Mouse (Mus musculus) 416B (cell line): ENCODE results near the gene Pgc.
A peak's percentile ranks its signal among the peaks of the same experiment; 100 is the strongest.

ENCODE experiments used
- DNase-seq: peaks from one replicate; pipeline ENCODE4 v3.0.0; 2011; ENCODE audit warnings: low read depth

Pgc gene

DNA sequence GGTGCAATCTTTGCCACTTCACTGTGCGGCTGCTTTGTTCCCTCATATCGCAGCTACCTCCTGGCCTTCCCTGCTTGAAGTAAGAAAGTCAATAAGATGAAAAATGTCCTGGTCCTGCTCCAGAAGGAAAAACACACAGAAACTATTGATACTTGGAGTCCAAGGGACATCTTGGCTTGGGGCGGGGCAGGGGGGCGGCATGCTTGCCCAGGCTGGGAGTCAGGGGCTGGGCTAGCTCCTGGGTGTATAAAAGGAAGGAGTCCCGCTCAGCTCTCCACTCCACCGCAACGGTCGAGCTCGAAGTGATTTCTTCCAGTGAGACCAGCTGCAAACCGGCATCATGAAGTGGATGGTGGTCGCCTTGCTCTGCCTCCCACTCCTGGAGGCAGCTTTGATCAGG, at the start of gene Pgc:
Gene Pgc, plus strand, starts transcription at position 277 of the 400 bp plus-strand sequence.
- no peak for DNase-seq

DNA sequence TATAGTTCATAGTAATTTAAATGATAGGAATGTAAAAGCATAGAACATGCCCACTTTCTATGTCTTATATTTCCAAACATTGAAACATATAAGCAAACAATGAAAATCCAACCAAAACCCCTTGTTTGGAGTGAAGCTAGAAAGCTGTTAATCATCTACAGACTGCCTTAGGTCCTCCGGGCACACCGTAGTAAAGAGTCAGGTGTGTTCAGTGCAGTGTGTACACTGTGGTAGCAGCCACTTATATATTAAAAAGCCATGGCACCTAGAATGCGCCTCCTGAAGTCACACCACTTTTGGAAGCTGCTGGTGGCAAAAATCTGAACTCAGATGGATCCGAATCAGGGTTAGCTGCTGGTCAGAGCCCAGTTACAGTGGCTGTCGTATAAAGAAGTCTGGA, 48.4 kb upstream of the Pgc start:
- DNase-seq = no peak

DNA sequence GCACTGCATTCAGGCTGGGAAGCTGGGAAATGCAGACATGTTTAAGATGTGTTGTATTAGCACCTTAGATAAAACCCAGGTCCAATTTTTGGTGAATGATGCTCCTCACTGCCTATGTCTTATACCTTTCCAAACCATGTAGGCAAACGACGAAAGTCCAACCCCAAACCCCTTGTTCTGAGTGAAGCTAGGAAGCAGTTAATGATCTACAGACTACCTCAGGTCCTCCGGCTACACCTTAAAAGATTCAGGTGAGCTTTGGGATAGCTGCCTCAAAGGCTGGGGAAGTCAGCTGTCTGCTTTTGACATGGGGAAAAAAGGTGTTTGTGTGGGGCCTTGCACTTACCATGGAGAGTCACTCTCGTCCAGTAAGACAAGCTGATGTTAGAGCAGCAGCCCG, 47.9 kb upstream of the Pgc start:
- DNase-seq = no peak

DNA sequence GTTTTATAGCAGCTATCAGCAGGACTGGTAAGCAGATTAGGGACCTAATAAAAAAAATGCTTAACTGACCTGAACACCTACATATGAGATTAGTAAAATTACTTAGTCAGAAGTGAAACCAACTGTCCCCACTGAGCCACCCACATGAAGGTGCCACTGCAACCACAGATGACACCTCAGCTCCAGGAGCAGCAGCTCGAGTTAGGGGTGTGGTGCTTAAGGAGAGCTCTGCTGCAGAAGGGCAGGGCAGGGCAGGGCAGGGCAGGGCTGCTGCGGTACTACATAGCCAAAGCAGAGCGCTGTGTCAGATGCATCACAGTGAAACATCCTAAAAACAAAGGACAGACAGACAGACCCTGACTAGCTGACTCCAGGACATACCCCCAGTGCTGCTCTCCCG, 43.8 kb upstream of the Pgc start:
- no peak for DNase-seq

DNA sequence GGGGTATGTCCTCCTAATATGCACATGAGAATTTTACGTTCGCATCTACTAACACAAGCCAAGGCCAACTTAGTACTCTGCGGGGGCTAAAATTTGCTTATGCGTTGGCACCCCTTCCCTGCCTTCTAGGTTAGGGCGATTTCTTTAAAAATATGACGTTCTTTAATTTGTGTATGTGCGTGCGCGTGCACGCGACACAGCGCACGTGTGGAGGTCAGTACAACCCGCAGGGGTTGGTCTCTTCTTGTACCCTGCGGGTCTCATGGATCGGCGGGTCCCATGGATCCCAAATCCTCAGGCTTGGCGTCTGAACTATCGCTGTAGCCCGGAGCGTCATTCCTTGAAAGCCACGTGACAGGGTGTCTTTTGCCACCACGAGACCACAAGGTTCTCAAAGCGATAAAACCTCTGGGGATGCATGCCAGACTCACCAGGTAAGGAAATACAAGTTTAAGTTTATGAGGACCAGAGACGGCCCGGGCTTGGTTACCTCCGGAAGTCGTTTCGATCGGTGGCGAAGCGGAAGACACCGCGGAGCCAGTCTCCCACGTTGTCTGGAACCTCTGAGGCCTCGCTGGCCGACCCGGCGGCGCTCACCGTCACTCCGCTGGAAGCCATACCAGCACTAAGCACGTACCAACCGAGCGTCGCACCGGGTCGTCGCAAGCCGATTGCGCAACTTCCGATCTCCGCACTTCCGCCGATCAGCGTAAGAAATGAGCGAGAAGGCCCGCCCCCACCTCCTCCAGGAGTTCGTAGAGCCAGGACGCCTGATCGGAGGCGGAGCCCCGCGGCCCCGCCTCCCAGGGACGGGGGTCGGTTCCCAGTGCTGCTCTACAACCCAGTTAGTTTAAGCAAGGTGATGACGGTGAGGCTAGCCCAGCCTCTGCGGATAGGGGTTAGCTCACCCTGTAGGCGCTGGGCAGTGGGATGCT, 39.0 kb upstream of the Pgc start:
- DNase-seq = peak; percentile 99

DNA sequence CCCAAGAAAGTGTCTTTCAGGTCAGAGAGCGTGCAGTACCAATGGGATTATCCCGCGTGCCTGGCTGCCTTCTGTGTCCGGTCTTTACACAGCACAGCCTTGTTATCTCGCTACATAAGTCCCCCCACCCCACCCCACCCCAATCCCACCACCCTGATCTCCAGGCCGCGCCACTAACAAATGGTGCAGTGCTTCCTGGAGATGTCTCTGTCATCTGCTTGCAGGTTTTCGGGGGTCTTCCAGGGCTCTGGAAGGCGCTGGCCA, 38.4 kb upstream of the Pgc start, which contains the start of gene Tomm6:
Gene Tomm6, minus strand, starts transcription at position 43 of the 264 bp plus-strand sequence.
- no peak for DNase-seq

DNA sequence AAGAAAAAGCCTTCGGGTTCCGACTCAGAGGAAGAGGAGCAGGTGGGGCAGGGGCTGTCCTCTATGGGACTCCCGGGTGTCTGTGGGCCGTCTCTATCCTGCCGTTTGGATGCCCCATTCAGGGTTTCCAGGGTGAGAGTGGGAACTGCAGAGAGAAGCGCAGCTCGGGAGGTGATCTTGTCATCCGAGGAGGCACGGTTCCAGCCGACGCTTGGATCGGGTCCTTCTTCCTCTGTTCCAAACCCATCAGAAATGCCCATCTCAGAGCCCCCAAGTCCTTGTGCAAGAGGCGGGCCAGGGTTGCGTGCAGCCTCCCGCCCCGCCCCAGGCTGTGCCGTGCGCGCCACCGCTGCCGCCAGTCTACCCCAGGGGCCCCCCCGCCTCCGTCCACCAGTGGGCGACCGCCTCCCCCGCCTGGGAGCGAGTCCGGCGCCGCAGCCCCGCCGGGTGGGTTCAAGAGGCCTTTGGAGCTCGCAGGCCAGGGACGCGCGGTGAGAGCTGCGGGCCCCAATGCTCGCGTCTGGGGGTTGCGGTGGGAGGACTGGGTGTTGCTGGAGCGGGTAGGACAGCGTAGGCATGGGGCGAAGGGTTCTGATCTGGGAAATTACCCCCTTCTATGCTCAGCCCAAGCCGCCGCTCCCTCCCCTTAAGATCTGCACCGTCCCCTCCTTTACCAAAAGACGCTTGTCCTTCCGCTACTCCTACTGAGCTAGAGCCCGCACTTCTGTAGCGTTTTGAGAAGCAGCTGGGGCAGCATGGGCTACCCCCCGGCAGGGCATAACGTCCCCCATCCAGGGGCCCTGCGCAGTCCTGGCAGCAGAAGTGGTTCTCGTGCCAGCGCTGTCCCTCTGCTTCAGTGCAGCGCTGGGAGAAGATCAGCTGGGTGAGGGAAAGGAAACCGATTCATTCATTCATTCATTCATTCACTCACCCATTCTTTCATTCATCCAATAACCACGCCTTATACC, 37.8 kb upstream of the Pgc start, which contains the start of gene Frs3:
Gene Frs3, plus strand, starts transcription at position 423 of the 968 bp plus-strand sequence.
- DNase-seq = peak; percentile 57

DNA sequence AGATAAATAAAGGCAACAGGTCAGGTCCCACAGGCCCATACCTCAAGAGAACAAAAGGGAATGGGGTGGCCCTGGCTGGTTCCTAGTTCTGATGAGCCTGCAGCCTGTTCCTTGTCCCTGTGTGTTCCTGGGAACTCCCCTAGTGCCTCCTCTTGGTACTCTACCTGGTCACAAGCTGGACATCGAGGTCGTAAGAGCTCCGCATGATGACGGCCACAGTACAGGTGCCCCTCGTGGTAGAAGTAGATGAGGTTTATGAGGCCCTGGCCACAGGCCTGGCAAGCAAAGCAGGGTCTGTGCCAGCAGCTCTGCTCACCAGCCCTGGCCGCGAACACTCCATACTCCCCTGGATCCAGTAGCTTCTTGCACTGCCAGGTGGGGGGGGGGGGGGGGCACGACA, 36.7 kb upstream of the Pgc start:
- no peak for DNase-seq

DNA sequence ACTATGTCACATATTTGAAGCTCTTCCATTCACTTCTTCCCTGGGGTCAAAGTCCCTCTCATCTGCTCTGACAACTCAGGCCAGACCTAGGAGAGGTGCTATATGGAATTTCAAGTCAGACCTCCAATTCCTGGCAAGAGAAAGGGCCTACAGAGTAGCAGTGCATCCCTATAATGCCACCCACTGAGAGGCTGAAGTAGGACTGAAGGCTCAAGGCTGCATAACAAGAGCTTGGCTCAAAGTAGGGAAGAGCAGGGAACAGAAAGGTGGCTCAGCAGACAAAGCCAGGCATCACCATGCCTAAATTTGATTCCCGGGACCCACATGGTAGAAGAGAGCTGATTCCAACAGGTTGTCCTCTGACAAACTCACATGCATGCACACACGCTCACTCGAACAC, 35.0 kb upstream of the Pgc start:
- DNase-seq = no peak

DNA sequence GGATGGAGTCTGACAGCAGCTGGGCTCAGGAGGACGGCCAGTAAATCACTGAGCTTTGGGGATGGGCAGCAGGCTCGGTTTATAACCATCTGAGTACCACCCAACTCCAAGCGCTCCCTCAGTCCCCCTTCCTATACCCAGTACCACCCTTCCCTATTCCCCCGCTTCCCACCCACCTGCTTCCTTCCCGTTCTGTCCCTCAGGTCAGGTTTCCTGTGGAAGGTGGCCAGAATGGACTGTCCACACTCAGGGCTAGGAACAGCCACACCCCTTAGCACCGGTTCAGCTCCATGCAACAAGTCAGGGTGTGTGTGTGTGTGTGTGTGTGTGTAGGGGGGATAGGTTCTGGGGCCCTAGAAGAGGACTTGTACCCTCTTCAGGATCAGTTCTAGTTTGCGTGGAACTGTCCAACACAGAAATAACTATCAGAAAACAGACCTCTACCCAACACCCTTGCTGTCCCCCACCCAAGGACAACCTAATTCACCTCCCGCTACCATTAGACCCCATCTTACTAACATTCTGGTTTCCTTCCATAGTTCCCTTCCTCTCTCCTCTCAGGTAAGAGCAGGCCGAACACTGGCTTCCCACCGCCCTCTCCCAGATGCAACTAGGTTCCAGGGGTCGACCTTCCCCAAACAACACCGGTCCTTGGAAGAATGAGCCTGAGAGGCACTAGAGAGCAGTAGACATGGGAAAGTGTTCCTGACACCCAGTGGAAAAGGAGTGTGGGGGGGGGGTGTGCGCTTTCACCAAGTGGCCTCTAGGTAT, 32.8 kb upstream of the Pgc start:
- DNase-seq = peak; percentile 10

DNA sequence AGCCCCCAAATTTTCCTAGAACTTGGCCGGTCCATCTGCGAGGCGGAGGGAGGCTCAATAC, 32.4 kb upstream of the Pgc start, which contains the start of gene Gm21981:
Gene Gm21981, minus strand, starts transcription at position 14 of the 61 bp plus-strand sequence.
- no peak for DNase-seq

DNA sequence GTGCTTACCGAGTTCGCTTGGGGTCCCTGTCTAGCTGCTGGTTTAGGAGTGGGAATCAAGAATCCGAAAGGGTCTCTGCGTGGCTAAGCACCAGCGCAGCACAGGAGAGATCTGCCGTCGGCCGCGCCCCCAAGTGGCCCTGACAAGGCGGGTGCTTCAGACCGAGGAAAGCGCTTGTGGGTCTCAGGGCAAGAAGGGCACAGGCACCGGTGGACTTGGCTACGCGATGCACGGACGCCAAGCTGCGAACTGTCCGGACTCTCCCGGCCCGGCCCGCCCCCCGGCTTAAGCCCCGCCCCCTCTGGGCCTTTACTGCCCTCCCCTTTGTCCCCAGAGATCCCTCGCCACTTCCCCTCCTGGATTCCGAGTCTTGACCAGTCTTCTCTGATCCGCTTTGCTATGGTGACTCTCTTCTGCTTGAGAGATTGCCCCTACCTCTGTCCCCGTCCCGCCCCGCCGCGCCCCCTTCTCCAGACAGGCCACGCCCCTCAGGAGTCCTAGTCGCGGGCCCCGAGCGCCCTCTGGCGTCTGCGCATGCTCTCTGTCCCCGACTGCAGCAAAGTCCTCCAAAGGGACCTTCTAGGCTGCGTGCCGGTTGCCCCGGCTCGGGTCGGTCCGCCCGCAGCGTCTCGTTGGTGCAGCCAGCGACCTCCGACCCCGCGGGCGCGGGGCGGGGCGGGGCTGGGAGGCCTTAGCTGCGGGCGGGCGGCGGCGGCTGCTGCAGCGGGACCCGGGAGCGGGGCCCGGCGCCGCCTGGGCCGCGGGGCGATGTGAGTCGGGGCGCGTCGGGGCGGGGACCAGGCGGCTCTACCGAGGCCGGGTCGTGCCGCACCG, 31.9 kb upstream of the Pgc start, which contains the start of gene Prickle4:
Gene Prickle4, minus strand, starts transcription at position 234 of the 834 bp plus-strand sequence.
- peak; percentile 97 for DNase-seq

DNA sequence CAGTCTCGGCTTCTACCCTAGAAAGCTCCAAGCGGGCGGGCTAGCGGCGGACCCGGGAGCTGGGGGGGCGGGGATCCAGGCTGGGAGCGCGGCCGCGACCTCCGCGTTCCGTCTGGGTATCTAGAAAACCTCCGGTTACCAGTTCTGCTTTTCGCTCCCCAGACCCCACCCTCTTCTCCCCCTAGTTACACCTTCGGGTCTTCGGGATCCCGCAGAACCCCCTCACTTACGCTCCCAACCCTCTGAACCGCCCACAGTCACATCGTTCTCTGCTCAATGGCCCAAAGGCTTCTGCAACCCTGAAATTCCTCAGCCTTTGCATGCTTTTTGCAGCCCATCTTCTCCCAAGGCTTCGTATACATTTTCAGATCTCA, 31.3 kb upstream of the Pgc start:
- DNase-seq = peak; percentile 19

DNA sequence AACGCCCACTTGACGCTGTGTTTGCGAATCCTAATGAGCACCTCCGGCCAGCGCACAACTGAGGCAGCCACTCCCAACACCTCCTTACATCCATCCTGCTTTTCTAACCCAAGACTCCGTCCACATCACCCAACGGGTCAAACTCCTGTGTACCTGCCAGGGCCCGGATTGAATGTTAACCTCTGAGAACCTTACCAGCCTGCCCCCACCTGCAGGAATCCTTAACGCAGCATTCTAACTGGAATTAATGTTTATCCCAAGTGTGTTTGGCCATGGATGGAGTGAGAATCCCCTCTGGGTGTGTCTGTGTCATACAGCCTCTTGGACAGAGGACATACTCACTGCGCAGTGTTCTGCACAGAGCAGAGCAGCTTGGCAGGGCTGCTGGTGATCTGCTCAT, 28.5 kb upstream of the Pgc start:
- DNase-seq = no peak

DNA sequence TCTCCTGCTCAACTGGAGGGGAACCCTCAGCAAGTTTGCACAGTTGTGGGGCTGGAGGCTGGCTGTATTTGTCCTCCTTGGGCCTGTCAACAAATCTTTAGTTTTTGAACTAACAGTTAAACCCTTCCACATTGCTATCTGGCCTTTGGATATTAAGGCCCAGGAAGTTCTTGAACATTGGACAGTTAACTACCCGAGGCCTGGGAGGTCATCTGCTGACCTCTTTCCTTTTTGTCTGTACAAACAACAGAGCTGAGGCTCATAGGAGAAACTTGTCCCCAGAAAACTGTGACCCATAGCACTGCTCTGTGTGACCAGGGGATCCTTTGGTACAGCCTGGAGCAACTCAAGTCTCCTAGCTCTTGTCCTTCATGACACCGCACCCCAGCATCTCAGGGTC, 27.6 kb upstream of the Pgc start:
- no peak for DNase-seq

DNA sequence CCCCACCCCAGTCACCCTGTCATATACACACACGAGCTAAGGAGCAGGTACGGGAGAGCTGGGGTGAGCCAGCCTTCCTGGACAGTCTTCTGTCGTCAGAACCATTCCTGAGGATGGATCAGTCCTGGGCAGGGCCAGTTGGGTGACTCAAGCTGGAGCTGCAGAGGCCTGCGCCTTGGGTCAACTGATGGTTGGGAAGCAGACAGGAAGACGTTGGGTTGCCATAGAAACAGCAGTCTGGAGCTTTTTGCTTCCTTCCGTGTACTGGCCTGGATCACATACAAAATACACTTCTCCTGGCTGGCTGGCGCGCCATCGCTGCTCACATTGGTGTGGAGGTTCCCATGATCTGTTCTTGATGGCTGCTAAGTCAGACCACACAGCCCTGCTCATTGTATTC, 24.8 kb upstream of the Pgc start:
- DNase-seq = no peak

DNA sequence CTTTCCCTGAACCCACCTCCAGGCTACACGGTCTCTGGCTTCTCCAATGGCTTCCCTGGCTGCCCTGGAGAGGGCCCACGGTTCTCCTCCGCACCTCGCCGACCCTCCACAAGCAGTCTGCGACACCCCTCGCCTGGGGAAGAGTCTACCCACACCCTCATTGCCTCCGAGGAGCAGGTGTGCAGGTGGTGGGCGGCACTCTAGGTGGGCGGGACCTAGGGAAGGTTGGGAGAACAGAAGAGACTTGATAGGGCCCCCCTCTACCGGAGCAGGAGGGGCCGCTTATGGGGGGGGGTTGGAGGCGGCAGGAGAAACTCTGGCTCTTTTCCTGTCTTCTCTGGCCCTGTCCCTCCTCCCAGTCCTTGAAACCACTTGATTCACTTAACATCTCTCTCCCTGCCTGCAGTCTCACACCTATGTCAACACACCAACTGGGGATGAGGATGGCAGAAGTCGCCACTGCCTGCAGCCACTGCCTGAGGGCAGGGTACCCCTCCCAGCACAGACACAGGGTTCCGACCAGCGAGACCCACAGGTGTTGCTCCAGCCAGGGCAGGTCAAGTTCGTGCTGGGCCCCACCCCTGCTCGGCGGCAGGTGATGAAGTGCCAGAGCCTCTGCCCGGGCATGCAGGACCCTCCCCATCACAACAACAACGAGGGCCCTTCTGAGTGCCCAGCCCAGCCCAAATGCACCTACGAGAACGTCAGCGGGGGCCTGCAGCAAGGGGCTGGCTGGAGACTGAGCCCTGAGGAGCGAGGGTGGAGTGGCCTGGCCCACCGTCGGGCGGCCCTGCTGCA, 23.9 kb upstream of the Pgc start:
- no peak for DNase-seq

DNA sequence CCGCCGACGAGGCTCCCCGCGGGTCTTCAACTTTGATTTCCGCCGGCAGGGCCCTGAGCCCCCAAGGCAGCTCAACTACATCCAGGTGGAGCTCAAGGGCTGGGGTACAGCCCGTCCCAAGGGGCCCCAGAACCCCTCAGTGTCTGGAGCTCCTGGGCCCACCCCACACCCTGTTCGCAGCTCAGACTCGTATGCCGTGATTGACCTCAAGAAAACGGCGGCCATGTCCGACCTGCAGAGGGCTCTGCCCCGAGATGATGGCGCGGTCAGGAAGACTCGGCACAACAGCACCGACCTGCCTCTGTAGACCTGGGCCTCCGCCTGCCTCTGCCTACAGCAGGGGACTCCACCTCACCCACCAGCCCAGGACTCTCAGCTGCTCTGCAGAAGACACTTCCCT, 23.1 kb upstream of the Pgc start:
- DNase-seq = no peak

DNA sequence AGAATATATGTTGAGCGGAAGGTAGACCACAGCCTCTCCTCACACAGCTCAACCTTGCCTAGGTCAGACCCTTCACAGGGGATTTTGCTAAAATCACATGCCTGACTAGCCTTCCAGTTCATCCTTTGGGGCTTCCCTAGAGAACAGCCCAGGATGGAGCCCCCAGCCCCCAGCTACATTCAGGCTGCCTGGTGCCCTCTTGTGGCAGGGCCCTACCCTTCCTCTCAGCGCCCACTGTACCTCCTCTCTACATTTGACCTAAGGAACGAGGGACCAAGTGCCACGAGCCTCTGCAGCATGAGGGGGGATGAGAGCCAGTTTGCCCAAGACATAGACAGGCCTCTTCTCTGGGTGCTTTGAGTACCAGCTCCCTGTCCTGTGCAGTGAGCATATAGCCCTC, 21.9 kb upstream of the Pgc start:
- DNase-seq = no peak

DNA sequence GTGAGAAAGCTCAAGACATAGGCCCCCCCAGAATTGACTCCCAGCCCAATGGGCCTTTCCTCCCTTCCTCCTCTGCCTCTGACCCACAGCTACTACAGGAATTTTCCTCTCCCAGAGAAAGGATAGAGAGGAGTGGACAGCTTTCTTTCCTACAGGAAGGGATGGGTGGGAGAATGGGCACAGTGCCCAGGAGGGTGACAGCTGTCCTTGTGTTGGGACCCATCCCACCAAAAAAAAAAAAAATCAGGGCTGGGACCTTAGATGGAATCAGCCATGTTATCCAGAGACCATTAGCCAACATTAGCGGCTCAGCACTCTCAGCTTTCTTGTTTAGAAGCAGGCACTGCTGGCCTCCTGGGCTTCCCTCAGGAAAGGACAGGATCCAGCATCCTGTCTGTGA, 20.4 kb upstream of the Pgc start:
- DNase-seq = no peak

DNA sequence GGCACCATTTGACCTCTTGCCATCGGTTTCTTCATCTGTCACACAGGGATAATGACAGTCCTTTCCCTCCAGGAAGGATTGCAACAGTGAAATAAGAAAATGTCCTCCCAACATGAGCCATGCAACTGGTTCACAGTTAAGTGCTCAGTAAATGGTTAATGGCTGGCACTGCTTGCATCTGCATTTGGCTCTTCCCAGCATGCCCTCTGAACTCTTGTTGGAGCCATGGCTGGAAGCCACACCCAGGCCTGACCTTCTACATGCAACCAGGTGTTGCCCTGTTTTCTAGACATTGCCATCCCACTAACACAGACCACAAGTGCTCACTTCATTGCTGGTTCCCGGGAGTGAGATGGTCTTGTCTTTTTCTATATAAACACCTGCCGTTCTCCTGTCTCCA, 18.7 kb upstream of the Pgc start:
- DNase-seq = no peak
